Mouse (Mus musculus): ENCODE data around the gene Otulin. TPM values are rescaled to one million over a fixed set of nuclear protein-coding genes. Genes with fewer than 3 reads are reported as not detected.

Otulin gene
- polyA plus RNA-seq, 1 experiment from 2014 or later = 31.4 TPM

- ATAC-seq (ENCODE audit: low FRiP score) = no peak
- Histone ChIP-seq H3K9me3 (ENCODE audit: control insufficient read depth, low read length) (no peaks in the 10 kb centered on the region), H3K4me1 (replicated peaks; ENCODE audit: control insufficient read depth, insufficient read depth, low read length) (no peaks in the 10 kb centered on the region), H3K4me2 (replicated peaks) (no peak overlapping the region), H3K9ac (no peak overlapping the region), H3K27ac (peak overlapping the region; percentile 26; the same call in 1 of the 2 replicates), H3K36me3 (replicated peaks; ENCODE audit: control insufficient read depth, insufficient read depth) (peaks cover 34% of the 10 kb centered on the region), H3K27me3 (ENCODE audit: control insufficient read depth, insufficient read depth, low read length) (no peaks in the 10 kb centered on the region), H3K4me3 (replicated peaks; ENCODE audit: low read length) (no peak overlapping the region)
- no peak for DNase-seq (ENCODE audit: low spot score)
- WGBS = 46% methylated on average over 4 of the region's 4 CpGs
These were observed 35.5 kb downstream of the Otulin start for GRCm38 (mm10) chr15:27594973-27595372.

- Histone ChIP-seq H3K9me3 (ENCODE audit: control insufficient read depth, low read length) (no peaks in the 10 kb centered on the region), H3K27ac (no peak overlapping the region), H3K9ac (no peak overlapping the region), H3K4me3 (replicated peaks; ENCODE audit: low read length) (no peak overlapping the region), H3K36me3 (replicated peaks; ENCODE audit: control insufficient read depth, insufficient read depth) (peaks cover 34% of the 10 kb centered on the region), H3K4me2 (replicated peaks) (no peak overlapping the region), H3K27me3 (ENCODE audit: control insufficient read depth, insufficient read depth, low read length) (no peaks in the 10 kb centered on the region), H3K4me1 (replicated peaks; ENCODE audit: control insufficient read depth, insufficient read depth, low read length) (no peaks in the 10 kb centered on the region)
- no peak for ATAC-seq (ENCODE audit: low FRiP score)
- no peak for DNase-seq (ENCODE audit: low spot score)
- 78% methylated on average over 13 of the region's 13 CpGs for WGBS
These were observed 36.8 kb downstream of the Otulin start for GRCm38 (mm10) chr15:27593717-27594116.

- Histone ChIP-seq H3K4me2 (replicated peaks) (no peak overlapping the region), H3K9me3 (ENCODE audit: control insufficient read depth, low read length) (no peaks in the 10 kb centered on the region), H3K4me1 (replicated peaks; ENCODE audit: control insufficient read depth, insufficient read depth, low read length) (no peaks in the 10 kb centered on the region), H3K27ac (no peak overlapping the region), H3K36me3 (replicated peaks; ENCODE audit: control insufficient read depth, insufficient read depth) (peaks cover 34% of the 10 kb centered on the region), H3K4me3 (replicated peaks; ENCODE audit: low read length) (no peak overlapping the region), H3K27me3 (ENCODE audit: control insufficient read depth, insufficient read depth, low read length) (no peaks in the 10 kb centered on the region), H3K9ac (no peak overlapping the region)
- 87% methylated on average over 19 of the region's 19 CpGs for WGBS
- ATAC-seq (ENCODE audit: low FRiP score) = no peak
- no peak for DNase-seq (ENCODE audit: low spot score)
These were observed 37.7 kb downstream of the Otulin start for GRCm38 (mm10) chr15:27592620-27593320.

- Histone ChIP-seq H3K4me3 (replicated peaks; ENCODE audit: low read length) (no peak overlapping the region), H3K27ac (no peak overlapping the region), H3K9ac (no peak overlapping the region), H3K4me1 (replicated peaks; ENCODE audit: control insufficient read depth, insufficient read depth, low read length) (no peaks in the 10 kb centered on the region), H3K27me3 (ENCODE audit: control insufficient read depth, insufficient read depth, low read length) (no peaks in the 10 kb centered on the region), H3K9me3 (ENCODE audit: control insufficient read depth, low read length) (no peaks in the 10 kb centered on the region), H3K4me2 (replicated peaks) (no peak overlapping the region), H3K36me3 (replicated peaks; ENCODE audit: control insufficient read depth, insufficient read depth) (peaks cover 34% of the 10 kb centered on the region)
- no peak for ATAC-seq (ENCODE audit: low FRiP score)
- WGBS = 97% methylated on average over 9 of the region's 9 CpGs
- DNase-seq (ENCODE audit: low spot score) = no peak
These were observed 39.7 kb downstream of the Otulin start for GRCm38 (mm10) chr15:27590812-27591211.

GRCm38 (mm10) chr15:27588087-27588826 is 42.2 kb downstream of the Otulin start:
- Histone ChIP-seq H3K9me3 (ENCODE audit: control insufficient read depth, low read length) (no peaks in the 10 kb centered on the region), H3K9ac (no peak overlapping the region), H3K27ac (no peak overlapping the region), H3K27me3 (ENCODE audit: control insufficient read depth, insufficient read depth, low read length) (no peaks in the 10 kb centered on the region), H3K4me3 (replicated peaks; ENCODE audit: low read length) (no peak overlapping the region), H3K4me2 (replicated peaks) (no peak overlapping the region), H3K36me3 (replicated peaks; ENCODE audit: control insufficient read depth, insufficient read depth) (peaks cover 31% of the 10 kb centered on the region), H3K4me1 (replicated peaks; ENCODE audit: control insufficient read depth, insufficient read depth, low read length) (no peaks in the 10 kb centered on the region)
- DNase-seq (ENCODE audit: low spot score) = no peak
- WGBS = 64% methylated on average over 14 of the region's 14 CpGs
- no peak for ATAC-seq (ENCODE audit: low FRiP score)

- no peak for ATAC-seq (ENCODE audit: low FRiP score)
- 90% methylated on average over 5 of the region's 5 CpGs for WGBS
- no peak overlapping the region for H3K4me3 ChIP-seq (replicated peaks; ENCODE audit: low read length)
- H3K27me3 ChIP-seq (ENCODE audit: control insufficient read depth, insufficient read depth, low read length) = no peaks in the 10 kb centered on the region
- 0 out of 2 replicates have a peak, but pooled peaks cover 7% of the 10 kb centered on the region for H3K4me1 ChIP-seq (replicated peaks; ENCODE audit: control insufficient read depth, insufficient read depth, low read length)
- DNase-seq (ENCODE audit: low spot score) = no peak
- H3K4me2 ChIP-seq (replicated peaks) = no peak overlapping the region
- H3K9me3 ChIP-seq (ENCODE audit: control insufficient read depth, low read length) = no peaks in the 10 kb centered on the region
- no peak overlapping the region for H3K27ac ChIP-seq
- no peak overlapping the region for H3K9ac ChIP-seq
- peaks cover 19% of the 10 kb centered on the region for H3K36me3 ChIP-seq (replicated peaks; ENCODE audit: control insufficient read depth, insufficient read depth)
These were observed 44.4 kb downstream of the Otulin start for GRCm38 (mm10) chr15:27586093-27586480.

GRCm38 (mm10) chr15:27585466-27586092 is 44.9 kb downstream of the Otulin start:
- DNase-seq (ENCODE audit: low spot score) (no peak), ATAC-seq (ENCODE audit: low FRiP score) (no peak)
- Histone ChIP-seq H3K9me3 (ENCODE audit: control insufficient read depth, low read length) (no peaks in the 10 kb centered on the region), H3K36me3 (replicated peaks; ENCODE audit: control insufficient read depth, insufficient read depth) (peaks cover 13% of the 10 kb centered on the region), H3K4me2 (replicated peaks) (no peak overlapping the region), H3K27me3 (ENCODE audit: control insufficient read depth, insufficient read depth, low read length) (no peaks in the 10 kb centered on the region), H3K9ac (no peak overlapping the region), H3K4me1 (replicated peaks; ENCODE audit: control insufficient read depth, insufficient read depth, low read length) (0 out of 2 replicates have a peak, but pooled peaks cover 9% of the 10 kb centered on the region), H3K4me3 (replicated peaks; ENCODE audit: low read length) (no peak overlapping the region), H3K27ac (no peak overlapping the region)
- WGBS = 84% methylated on average over 4 of the region's 4 CpGs

GRCm38 (mm10) chr15:27583620-27584019 is 46.9 kb downstream of the Otulin start:
- 96% methylated on average over 6 of the region's 6 CpGs for WGBS
- H3K9ac ChIP-seq = no peak overlapping the region
- H3K27me3 ChIP-seq (ENCODE audit: control insufficient read depth, insufficient read depth, low read length) = no peaks in the 10 kb centered on the region
- ATAC-seq (ENCODE audit: low FRiP score) = no peak
- H3K4me2 ChIP-seq (replicated peaks) = no peak overlapping the region
- H3K9me3 ChIP-seq (ENCODE audit: control insufficient read depth, low read length) = no peaks in the 10 kb centered on the region
- H3K27ac ChIP-seq = no peak overlapping the region
- DNase-seq (ENCODE audit: low spot score) = no peak
- peaks cover 12% of the 10 kb centered on the region; the same call in 1 of the 2 replicates for H3K36me3 ChIP-seq (replicated peaks; ENCODE audit: control insufficient read depth, insufficient read depth)
- 0 out of 2 replicates have a peak, but pooled peaks cover 9% of the 10 kb centered on the region for H3K4me1 ChIP-seq (replicated peaks; ENCODE audit: control insufficient read depth, insufficient read depth, low read length)
- no peak overlapping the region for H3K4me3 ChIP-seq (replicated peaks; ENCODE audit: low read length)

- Histone ChIP-seq H3K4me3 (replicated peaks; ENCODE audit: low read length) (no peak overlapping the region), H3K36me3 (replicated peaks; ENCODE audit: control insufficient read depth, insufficient read depth) (peaks cover 12% of the 10 kb centered on the region; the same call in 1 of the 2 replicates), H3K4me1 (replicated peaks; ENCODE audit: control insufficient read depth, insufficient read depth, low read length) (0 out of 2 replicates have a peak, but pooled peaks cover 9% of the 10 kb centered on the region), H3K9me3 (ENCODE audit: control insufficient read depth, low read length) (no peaks in the 10 kb centered on the region), H3K27ac (no peak overlapping the region), H3K4me2 (replicated peaks) (no peak overlapping the region), H3K9ac (no peak overlapping the region), H3K27me3 (ENCODE audit: control insufficient read depth, insufficient read depth, low read length) (no peaks in the 10 kb centered on the region)
- WGBS = 78% methylated on average over 4 of the region's 4 CpGs
- no peak for ATAC-seq (ENCODE audit: low FRiP score)
- DNase-seq (ENCODE audit: low spot score) = no peak
These were observed 47.5 kb downstream of the Otulin start for GRCm38 (mm10) chr15:27583042-27583441.

Data from hindbrain, embryonic 14.5 days (tissue).